Mouse (Mus musculus) limb, embryonic 13.5 days (tissue): Measurements from ENCODE around the gene Rap1b. TPM values are rescaled to one million over a fixed set of nuclear protein-coding genes. Genes with fewer than 3 reads are reported as not detected.

Experiments
- ATAC-seq: fragments of 200-750 bp; cut with Nextera tagmentation; 2 replicates; pipeline ENCODE4 v1.8.0; 2017; ENCODE audit warnings: low read depth, moderate number of reproducible peaks, moderate TSS enrichment; ENCODE audit not compliant: low FRiP score
- H3K27ac ChIP-seq: fragments of 300-500 bp; sonication (generic); 2 replicates; pipeline ENCODE4 v1.5.1; 2015; ENCODE audit warnings: inconsistent platforms, mild to moderate bottlenecking, moderate library complexity
- H3K27me3 ChIP-seq: fragments of 300-500 bp; sonication (generic); 2 replicates; pipeline ENCODE4 v1.6.1; 2015; ENCODE audit warnings: mild to moderate bottlenecking, inconsistent platforms
- H3K36me3 ChIP-seq: fragments of 300-500 bp; sonication (generic); 2 replicates; pipeline ENCODE4 v1.6.1; 2015; ENCODE audit warnings: inconsistent platforms, mild to moderate bottlenecking, moderate library complexity
- H3K4me1 ChIP-seq: fragments of 300-500 bp; sonication (generic); 2 replicates; pipeline ENCODE4 v1.6.1; 2015; ENCODE audit warnings: inconsistent platforms
- H3K4me2 ChIP-seq: fragments of 300-500 bp; sonication (generic); replicated peaks from 2 replicates; pipeline ENCODE4 v1.6.1; 2015; ENCODE audit warnings: inconsistent platforms, mild to moderate bottlenecking, moderate library complexity
- H3K4me3 ChIP-seq: fragments of 300-500 bp; sonication (generic); 2 replicates; pipeline ENCODE4 v1.5.1; 2015; ENCODE audit warnings: moderate library complexity, mild to moderate bottlenecking, inconsistent platforms
- H3K9ac ChIP-seq: fragments of 300-500 bp; sonication (generic); 2 replicates; pipeline ENCODE4 v1.6.1; 2015; ENCODE audit warnings: mild to moderate bottlenecking, inconsistent platforms
- H3K9me3 ChIP-seq: fragments of 300-500 bp; sonication (generic); 2 replicates; pipeline ENCODE4 v1.6.1; 2016; ENCODE audit warnings: inconsistent platforms
- WGBS: fragments of 180-500 bp; shearing (Covaris S2); methylation state at CpG from one replicate; pipeline ENCODE4 v1.1.7; 2015; 5-methylcytosine and 5-hydroxymethylcytosine counted together
- polyA plus RNA-seq: library from polyadenylated mRNA; unstranded; fragments of >200 nt; fragmentation: Nextera tagmentation; extraction: Ambion mirVana; gene quantifications from 2 replicates; pipeline ENCODE4 v1.2.1, GENCODE M21; 2015

Rap1b gene
- polyA plus RNA-seq, 1 experiment from 2014 or later = 173 TPM

DNA sequence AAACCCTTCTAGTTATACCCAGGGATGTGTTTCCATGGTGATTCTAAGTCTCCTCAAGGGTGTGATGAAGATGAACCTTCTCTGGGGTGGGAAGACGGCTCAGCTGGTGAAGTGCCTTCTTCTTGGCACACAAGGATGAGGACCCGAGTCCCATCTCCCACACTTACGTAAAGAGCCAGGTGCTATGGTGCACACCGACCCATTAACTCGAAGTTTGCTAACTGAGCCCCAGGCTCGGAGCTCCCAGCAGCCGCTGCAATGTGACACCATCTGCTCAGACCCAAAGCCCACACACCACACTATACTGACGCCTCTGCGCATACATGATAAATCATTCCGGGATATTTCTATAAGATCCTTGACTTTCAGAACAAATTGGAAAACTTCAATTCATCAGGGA, 29.1 kb upstream of the Rap1b start:
- ATAC-seq = no peak
- Histone ChIP-seq H3K4me2 (no peak overlapping the region), H3K4me1 (peaks cover 5% of the 10 kb centered on the region; the same call in 1 of the 2 replicates), H3K9me3 (no peaks in the 10 kb centered on the region), H3K27me3 (0 out of 2 replicates have a peak, but pooled peaks cover 3% of the 10 kb centered on the region), H3K27ac (no peak overlapping the region), H3K9ac (no peak overlapping the region), H3K36me3 (no peaks in the 10 kb centered on the region), H3K4me3 (no peak overlapping the region)
- 52% methylated on average over 10 of the region's 10 CpGs for WGBS

DNA sequence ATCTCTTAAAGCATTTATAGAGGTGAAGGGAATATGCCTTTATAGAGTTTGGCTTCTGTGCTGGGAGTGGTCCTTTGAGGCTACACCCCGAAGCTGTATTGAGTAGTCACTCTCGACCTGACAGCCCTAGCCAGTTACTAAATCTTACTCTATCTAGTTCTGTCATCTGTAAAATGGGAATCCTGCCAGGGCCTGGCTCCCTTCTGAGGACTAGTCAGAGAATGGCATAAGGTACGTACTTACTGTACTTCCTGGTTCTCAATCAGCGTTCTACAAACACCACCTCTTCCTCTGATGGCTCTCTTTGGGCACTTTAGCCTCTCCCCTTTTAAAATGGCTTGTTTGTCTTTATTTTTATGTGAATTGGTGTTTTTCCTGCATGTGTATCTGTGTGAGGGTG, 28.1 kb upstream of the Rap1b start:
- H3K9ac ChIP-seq = no peak overlapping the region
- H3K36me3 ChIP-seq = no peaks in the 10 kb centered on the region
- 52% methylated on average over 4 of the region's 4 CpGs for WGBS
- peak overlapping the region; percentile 5; the same call in 1 of the 2 replicates for H3K4me2 ChIP-seq
- H3K4me1 ChIP-seq = peaks cover 5% of the 10 kb centered on the region; the same call in 1 of the 2 replicates
- H3K4me3 ChIP-seq = no peak overlapping the region
- no peak overlapping the region for H3K27ac ChIP-seq
- 0 out of 2 replicates have a peak, but pooled peaks cover 3% of the 10 kb centered on the region for H3K27me3 ChIP-seq
- peak; percentile 40; the same call in 1 of the 2 replicates for ATAC-seq
- H3K9me3 ChIP-seq = no peaks in the 10 kb centered on the region

DNA sequence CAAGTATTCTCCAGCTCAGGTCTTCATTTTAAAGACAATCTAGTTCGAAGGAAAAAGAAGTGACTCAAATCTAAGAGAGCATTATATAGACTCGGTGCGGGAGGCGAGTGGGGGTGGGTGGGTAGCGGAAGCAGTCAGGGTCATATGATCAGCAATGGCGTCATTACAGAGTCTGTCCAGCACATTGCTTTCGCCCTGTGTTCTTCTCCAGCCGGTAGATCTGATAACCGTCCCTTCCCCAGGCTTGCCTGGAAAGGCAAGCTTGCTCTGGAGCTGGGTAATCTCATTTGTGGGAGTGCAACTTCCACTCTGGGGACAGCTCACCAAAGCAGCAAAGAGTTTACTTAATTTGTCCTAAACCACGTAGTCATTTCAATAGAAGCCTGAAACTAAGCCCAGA, 26.6 kb upstream of the Rap1b start:
- Histone ChIP-seq H3K4me1 (peaks cover 5% of the 10 kb centered on the region; the same call in 1 of the 2 replicates), H3K27me3 (0 out of 2 replicates have a peak, but pooled peaks cover 3% of the 10 kb centered on the region), H3K9ac (no peak overlapping the region), H3K4me3 (no peak overlapping the region), H3K4me2 (no peak overlapping the region), H3K36me3 (no peaks in the 10 kb centered on the region), H3K27ac (no peak overlapping the region), H3K9me3 (no peaks in the 10 kb centered on the region)
- 84% methylated on average over 10 of the region's 10 CpGs for WGBS
- no peak for ATAC-seq

DNA sequence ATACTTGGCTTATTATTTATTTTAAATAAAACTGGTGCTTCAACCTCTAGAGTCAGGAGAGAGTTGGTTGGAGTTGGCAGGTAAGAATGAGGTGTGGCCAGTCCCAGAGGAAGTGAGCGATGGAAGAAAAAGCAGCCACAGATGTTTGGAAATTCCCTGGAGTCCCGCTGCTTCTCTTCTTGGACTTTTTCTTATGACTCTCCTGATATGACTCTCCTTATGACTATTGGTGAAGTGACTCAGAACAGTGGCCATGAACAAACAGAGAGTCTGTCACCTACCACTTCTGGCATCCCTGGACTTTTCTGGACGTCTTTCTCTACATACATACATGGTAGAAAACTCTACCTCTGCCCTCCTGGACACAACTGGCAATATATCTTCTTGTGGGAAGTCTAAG, 21.5 kb upstream of the Rap1b start:
- H3K27ac ChIP-seq = no peak overlapping the region
- H3K9me3 ChIP-seq = no peaks in the 10 kb centered on the region
- H3K36me3 ChIP-seq = no peaks in the 10 kb centered on the region
- no peak overlapping the region for H3K9ac ChIP-seq
- WGBS = 84% methylated on average over 3 of the region's 3 CpGs
- H3K4me3 ChIP-seq = no peak overlapping the region
- H3K27me3 ChIP-seq = no peaks in the 10 kb centered on the region
- ATAC-seq = no peak
- no peaks in the 10 kb centered on the region for H3K4me1 ChIP-seq
- no peak overlapping the region for H3K4me2 ChIP-seq

DNA sequence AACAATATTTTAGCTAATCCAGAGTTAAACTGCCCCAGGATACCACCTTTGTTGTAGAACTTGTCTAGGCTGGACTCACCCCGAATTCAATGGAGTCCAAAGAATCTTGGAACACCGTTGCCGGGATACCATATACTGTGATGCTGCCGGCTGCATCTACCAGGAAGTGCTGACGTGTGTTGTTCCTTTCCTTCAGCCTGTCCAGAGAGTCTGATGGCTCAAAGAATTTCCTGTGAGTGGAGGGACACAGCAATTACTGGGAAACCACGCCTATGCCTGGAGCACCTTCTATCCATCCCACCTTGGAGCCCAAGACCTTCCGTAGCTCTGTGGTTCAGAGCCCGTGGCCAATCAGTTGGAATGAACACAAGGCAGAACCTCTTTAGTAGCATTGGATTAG, 20.8 kb upstream of the Rap1b start:
- no peaks in the 10 kb centered on the region for H3K27me3 ChIP-seq
- H3K4me2 ChIP-seq = no peak overlapping the region
- 85% methylated on average over 8 of the region's 8 CpGs for WGBS
- no peak overlapping the region for H3K4me3 ChIP-seq
- ATAC-seq = no peak
- no peaks in the 10 kb centered on the region for H3K9me3 ChIP-seq
- H3K27ac ChIP-seq = no peak overlapping the region
- H3K36me3 ChIP-seq = no peaks in the 10 kb centered on the region
- H3K9ac ChIP-seq = no peak overlapping the region
- 0 out of 2 replicates have a peak, but pooled peaks cover 2% of the 10 kb centered on the region for H3K4me1 ChIP-seq

DNA sequence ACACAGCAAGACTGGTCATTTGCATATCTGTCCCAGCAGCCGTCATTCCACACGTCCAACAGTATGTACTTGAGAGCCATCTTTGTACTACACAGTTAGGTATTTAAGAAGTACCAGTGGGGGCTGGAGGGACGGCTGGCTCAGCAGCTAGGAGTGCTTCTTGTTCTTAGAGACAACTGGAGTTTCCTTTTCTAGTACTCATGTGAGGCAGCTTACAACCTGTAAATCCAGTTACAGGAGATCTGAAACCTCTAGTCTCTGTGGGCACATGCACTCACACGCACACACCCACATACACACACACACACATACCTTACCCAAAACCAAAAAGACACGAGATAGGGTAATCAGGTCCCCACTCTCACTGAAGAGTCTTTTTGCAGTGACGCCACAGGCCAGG, 18.9 kb upstream of the Rap1b start:
- H3K4me3 ChIP-seq = no peak overlapping the region
- no peak overlapping the region for H3K4me2 ChIP-seq
- H3K9me3 ChIP-seq = no peaks in the 10 kb centered on the region
- no peak overlapping the region for H3K9ac ChIP-seq
- H3K27me3 ChIP-seq = no peaks in the 10 kb centered on the region
- H3K4me1 ChIP-seq = 0 out of 2 replicates have a peak, but pooled peaks cover 2% of the 10 kb centered on the region
- H3K27ac ChIP-seq = no peak overlapping the region
- no peak for ATAC-seq
- WGBS = 70% methylated on average over 6 of the region's 6 CpGs
- no peaks in the 10 kb centered on the region for H3K36me3 ChIP-seq

DNA sequence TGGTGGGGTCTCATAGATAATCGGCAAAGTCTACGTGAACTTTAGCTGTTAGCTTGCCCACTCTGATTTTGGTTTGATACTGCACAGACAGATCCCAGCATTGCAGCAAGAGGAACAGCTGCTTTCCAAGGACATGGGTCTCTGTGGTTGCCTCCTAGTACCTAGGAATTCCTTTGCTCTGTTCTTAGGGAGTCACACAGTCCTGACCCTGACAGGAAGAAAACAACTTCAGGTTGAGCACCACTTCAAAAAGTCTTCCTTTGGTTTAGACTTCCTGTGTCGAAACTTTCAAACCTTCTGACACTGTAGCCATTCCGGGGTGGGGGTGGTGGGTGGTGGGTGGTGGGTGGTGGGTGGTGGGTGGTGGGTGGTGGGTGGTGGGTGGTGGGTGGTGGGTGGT, 18.4 kb upstream of the Rap1b start:
- 83% methylated on average over 4 of the region's 4 CpGs for WGBS
- no peaks in the 10 kb centered on the region for H3K36me3 ChIP-seq
- no peaks in the 10 kb centered on the region for H3K27me3 ChIP-seq
- no peaks in the 10 kb centered on the region for H3K9me3 ChIP-seq
- no peak overlapping the region for H3K27ac ChIP-seq
- no peak for ATAC-seq
- H3K4me2 ChIP-seq = no peak overlapping the region
- H3K9ac ChIP-seq = no peak overlapping the region
- no peak overlapping the region for H3K4me3 ChIP-seq
- H3K4me1 ChIP-seq = 0 out of 2 replicates have a peak, but pooled peaks cover 2% of the 10 kb centered on the region

DNA sequence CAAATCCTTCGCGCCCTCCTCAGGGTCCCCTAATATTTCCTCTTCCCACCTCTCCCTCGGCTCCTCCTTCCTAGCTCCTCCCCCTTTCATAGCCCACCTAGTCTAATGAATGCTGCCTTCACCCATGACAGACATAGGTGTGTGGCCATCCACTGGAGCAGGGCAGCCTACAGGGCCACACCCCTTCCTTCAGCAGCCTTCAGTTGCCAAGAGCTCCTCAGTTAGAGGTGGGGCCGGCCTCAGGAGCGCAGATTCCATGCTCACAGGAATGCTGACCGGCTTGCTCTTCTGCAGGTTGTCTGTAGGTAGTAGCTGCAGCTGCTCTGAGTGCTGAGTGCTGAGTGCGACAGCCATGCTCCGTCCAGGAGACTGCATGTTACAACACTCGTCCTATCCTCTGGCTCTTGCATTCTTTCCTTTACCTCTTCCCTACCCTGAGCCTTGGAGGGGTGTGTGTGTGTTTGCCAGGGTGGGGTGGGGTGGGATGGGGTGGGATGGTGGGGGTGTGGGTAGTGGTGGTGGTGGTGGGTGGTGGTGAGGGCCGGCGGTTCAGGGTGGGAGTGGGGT, 16.3 kb upstream of the Rap1b start:
- H3K27me3 ChIP-seq = no peaks in the 10 kb centered on the region
- 74% methylated on average over 11 of the region's 11 CpGs for WGBS
- no peak overlapping the region for H3K4me2 ChIP-seq
- H3K9me3 ChIP-seq = no peaks in the 10 kb centered on the region
- no peaks in the 10 kb centered on the region for H3K36me3 ChIP-seq
- peak; percentile 48 for ATAC-seq
- no peak overlapping the region for H3K9ac ChIP-seq
- H3K4me3 ChIP-seq = no peak overlapping the region
- 0 out of 2 replicates have a peak, but pooled peaks cover 2% of the 10 kb centered on the region for H3K4me1 ChIP-seq
- H3K27ac ChIP-seq = no peak overlapping the region

DNA sequence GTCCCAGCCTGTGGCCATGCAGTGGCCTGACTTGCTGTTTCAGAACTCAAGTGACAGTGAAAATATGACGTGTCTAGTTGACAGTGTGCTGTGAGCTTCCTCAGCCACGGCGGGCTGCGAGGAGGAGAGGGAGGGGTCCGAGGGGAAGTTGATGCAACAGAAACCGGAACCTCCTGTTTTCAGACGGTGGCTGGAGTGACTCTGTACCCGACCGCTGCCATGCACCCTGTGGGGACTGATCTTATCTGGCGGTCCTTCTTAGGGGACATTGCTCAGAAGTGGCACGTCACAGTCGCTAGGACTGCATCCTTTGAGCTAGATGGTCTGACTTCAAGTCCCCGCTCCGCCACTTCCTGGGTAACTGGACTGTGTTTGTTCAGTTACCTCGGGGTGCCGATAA, 15.1 kb upstream of the Rap1b start:
- H3K27ac ChIP-seq = no peak overlapping the region
- no peak for ATAC-seq

DNA sequence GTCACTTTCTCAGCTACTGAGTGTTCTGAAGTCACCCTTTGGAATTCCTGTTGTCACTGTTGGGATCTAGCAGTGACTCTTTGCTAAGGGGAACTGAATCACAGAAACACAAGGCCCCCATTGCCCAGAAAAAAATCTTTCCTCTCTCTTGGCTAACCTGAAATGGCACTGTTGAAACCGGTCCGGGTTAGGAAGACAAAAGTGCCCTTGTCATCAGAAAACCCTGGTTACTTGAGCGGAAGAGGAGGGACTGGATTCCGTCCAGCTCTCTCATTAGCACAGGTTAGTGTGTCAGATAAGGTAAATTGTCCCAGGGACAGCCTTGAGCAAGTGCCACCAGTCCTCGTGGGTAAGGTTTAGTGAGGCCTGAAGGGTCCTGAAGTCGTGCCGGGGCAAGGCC, 14.5 kb upstream of the Rap1b start:
- Histone ChIP-seq H3K36me3 (no peaks in the 10 kb centered on the region), H3K4me1 (0 out of 2 replicates have a peak, but pooled peaks cover 2% of the 10 kb centered on the region), H3K4me2 (no peak overlapping the region), H3K27me3 (no peaks in the 10 kb centered on the region), H3K27ac (no peak overlapping the region), H3K9ac (no peak overlapping the region), H3K9me3 (no peaks in the 10 kb centered on the region), H3K4me3 (no peak overlapping the region)
- ATAC-seq = no peak
- 84% methylated on average over 7 of the region's 7 CpGs for WGBS

More for the DNA sequence above, 15.1 kb upstream of the Rap1b start:
- 0 out of 2 replicates have a peak, but pooled peaks cover 2% of the 10 kb centered on the region for H3K4me1 ChIP-seq
- no peaks in the 10 kb centered on the region for H3K27me3 ChIP-seq
- WGBS = 84% methylated on average over 15 of the region's 16 CpGs
- no peaks in the 10 kb centered on the region for H3K9me3 ChIP-seq
- no peak overlapping the region for H3K4me3 ChIP-seq
- H3K4me2 ChIP-seq = no peak overlapping the region
- no peaks in the 10 kb centered on the region for H3K36me3 ChIP-seq
- no peak overlapping the region for H3K9ac ChIP-seq

DNA sequence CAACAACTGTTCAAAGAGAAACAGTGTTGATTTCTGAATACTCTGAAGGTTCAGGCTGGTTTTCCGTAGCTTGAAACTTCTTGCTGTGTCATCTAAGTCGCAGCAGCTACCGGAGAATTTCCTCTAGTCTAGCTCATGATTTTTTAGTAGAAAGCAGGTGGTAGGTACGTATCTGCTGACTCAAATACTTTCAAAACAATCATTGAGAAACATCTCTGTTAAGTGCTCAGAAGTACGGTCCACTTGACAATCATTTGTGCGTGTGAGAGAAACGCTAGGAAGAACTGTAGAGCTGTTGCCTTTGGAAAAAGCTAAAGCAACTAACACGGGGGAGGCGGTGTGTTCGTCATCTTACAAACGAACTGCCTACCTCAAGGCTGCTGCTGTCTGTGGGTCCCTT, 14.0 kb upstream of the Rap1b start:
- Histone ChIP-seq H3K9me3 (no peaks in the 10 kb centered on the region), H3K36me3 (no peaks in the 10 kb centered on the region), H3K9ac (no peak overlapping the region), H3K27me3 (no peaks in the 10 kb centered on the region), H3K4me1 (0 out of 2 replicates have a peak, but pooled peaks cover 2% of the 10 kb centered on the region), H3K27ac (no peak overlapping the region), H3K4me2 (no peak overlapping the region), H3K4me3 (no peak overlapping the region)
- 89% methylated on average over 11 of the region's 11 CpGs for WGBS
- ATAC-seq = no peak

DNA sequence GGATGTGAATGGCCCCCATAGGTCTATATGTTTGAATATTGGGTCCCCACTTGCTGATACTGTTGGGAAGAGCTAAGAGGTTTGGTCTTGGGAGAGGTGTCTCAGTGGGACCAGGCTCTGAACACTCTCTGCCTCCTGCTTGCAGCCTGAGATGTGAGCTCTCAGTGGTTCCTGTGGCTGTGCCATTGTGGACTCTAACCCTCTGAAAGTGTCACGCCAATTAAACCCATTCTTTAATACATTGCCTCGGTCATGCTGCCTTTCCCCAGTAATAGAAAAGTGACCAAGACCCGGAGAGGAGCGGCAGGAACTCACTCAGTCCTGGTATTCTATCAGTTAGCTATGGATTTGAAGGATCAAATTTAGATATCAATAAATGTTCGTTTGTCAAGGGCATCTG, 12.4 kb upstream of the Rap1b start:
- Histone ChIP-seq H3K4me3 (no peak overlapping the region), H3K9me3 (no peaks in the 10 kb centered on the region), H3K4me2 (no peak overlapping the region), H3K4me1 (0 out of 2 replicates have a peak, but pooled peaks cover 2% of the 10 kb centered on the region), H3K36me3 (no peaks in the 10 kb centered on the region), H3K27ac (no peak overlapping the region), H3K27me3 (no peaks in the 10 kb centered on the region), H3K9ac (no peak overlapping the region)
- ATAC-seq = no peak
- 82% methylated on average over 5 of the region's 5 CpGs for WGBS
